Mouse (Mus musculus): ENCODE results near the gene Vwf.

DNA sequence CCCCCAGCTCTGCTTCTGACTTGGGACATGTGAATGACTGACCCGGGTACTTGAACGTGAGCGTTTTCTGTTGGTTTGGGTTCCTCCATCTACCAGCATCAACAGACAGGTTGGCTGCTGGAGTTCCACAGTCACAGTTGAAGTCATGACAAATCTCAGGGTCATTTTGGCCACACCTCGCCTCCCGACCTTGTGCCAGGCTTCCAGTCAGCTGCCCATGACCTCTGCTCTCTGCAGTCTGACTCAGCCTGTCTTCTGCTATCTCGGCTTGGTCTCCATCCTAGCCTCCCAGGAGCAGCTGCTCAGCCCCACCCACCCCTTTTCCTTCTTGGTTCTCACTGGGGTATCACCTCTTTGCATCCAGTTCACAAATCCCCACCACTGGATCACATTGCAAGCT is 182.9 kb downstream of the Vwf start:
- no peak for TF ChIP-seq CTCF (IDR thresholded peaks at IDR 0.05)
- TF ChIP-seq EP300 (IDR thresholded peaks at IDR 0.05): no peak

Measured in lung, postnatal 0 days (tissue).